Mouse (Mus musculus): Measurements from ENCODE around the gene Mt4.

GRCm38 (mm10) chr8:94167244-94167643 is 30.2 kb downstream of the Mt4 start:
- TF ChIP-seq CTCF (IDR thresholded peaks at IDR 0.05 in 2 of 3, conservative IDR thresholded peaks at IDR 0.05 in 1 of 3; ENCODE audit: control insufficient read depth in 1 of 3, insufficient read depth in 1 of 3, low read depth in 2 of 3, low read length in 3 of 3, poor library complexity in 1 of 3, severe bottlenecking in 1 of 3) (peak; percentile 79 to 96 (median 92)), TBP (IDR thresholded peaks at IDR 0.05; ENCODE audit: low read depth, low read length) (no peak), POLR2A (IDR thresholded peaks at IDR 0.05; ENCODE audit: control insufficient read depth in 1 of 2, insufficient read depth in 1 of 2, low read depth in 1 of 2, low read length in 2 of 2, poor library complexity in 1 of 2) (no peak), BHLHE40 (IDR thresholded peaks at IDR 0.05; ENCODE audit: borderline replicate concordance, low read depth, low read length) (no peak), ZNF384 (IDR thresholded peaks at IDR 0.05; ENCODE audit: low read depth, low read length) (peak; percentile 47; the same call in 1 of the 2 replicates), MAZ (IDR thresholded peaks at IDR 0.05; ENCODE audit: low read depth, low read length) (no peak), EP300 (IDR thresholded peaks at IDR 0.05; ENCODE audit: low read depth in 1 of 2, low read length in 2 of 2) (no peak), POLR2AphosphoS5 (IDR thresholded peaks at IDR 0.05; ENCODE audit: borderline replicate concordance, low read depth, low read length) (no peak), GATA1 (IDR thresholded peaks at IDR 0.05; ENCODE audit: low read depth, low read length) (no peak; the same call in 1 of the 2 replicates)

Measured in MEL (cell line).